Mouse (Mus musculus): ENCODE results near the gene Slc23a2.

The Slc23a2 gene

GRCm38 (mm10) chr2:132028894-132029605, 115.9 kb downstream of the Slc23a2 start:
- ChIA-PET POLR2A (interaction anchor here (0.6 to 5.4 kb wide), 86 partner anchors 8 to 858 kb away, joined by 3 to 51 read pairs (median 4); partner anchors contain the start of genes Cds2 (in 2 of the 4), Pcna (in 1 of the 4), Prn (in 1 of the 4) and Prnp (in 1 of the 4)), CTCF (interaction anchor here in 3 of 4 experiments (0.5 to 2.7 kb wide), 17 partner anchors 11 to 484 kb away, joined by 3 to 10 read pairs (median 4); no protein-coding TSS in a partner anchor)

GRCm38 (mm10) chr2:132028107-132028506, 116.8 kb downstream of the Slc23a2 start:
- CTCF ChIA-PET, result interaction anchor here in 3 of 4 experiments (0.8 to 2.7 kb wide), 4 partner anchors 45 to 207 kb away, joined by 5 to 8 read pairs (median 6); no protein-coding TSS in a partner anchor
- POLR2A ChIA-PET, result interaction anchor here in 2 of 4 experiments (0.6 to 5.4 kb wide), 9 partner anchors 8 to 219 kb away, joined by 3 to 51 read pairs (median 4); no protein-coding TSS in a partner anchor

DNA sequence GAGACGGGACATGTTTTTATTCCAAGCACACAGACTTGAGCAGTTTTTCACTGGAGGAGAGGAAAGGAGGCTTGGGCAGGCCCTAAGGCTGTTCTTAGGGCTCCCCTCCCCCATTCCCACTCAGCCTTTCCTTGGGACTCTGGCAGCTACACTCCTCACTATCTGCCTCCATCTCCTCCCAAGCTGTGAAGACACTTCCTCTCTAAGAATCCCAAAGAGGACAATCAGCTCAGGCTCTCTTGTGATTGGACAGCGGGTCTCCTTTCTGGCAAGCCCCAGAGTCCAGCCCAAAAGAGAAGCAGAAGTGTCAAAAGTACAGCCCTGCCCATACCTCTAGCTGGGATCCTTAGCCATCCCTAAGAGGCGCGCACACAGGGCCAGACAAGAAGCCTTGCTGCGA, 117.5 kb downstream of the Slc23a2 start:
- ChIA-PET POLR2A (interaction anchor here in 1 of 4 experiments (0.9 to 5.4 kb wide), 3 partner anchors 9 to 22 kb away, joined by 3 to 50 read pairs (median 4); no protein-coding TSS in a partner anchor), CTCF (no interaction called here)

GRCm38 (mm10) chr2:132024028-132024427, 120.9 kb downstream of the Slc23a2 start:
- POLR2A ChIA-PET, result interaction anchor here in 1 of 4 experiments (1.0 kb wide), 1 partner anchor 32 kb away, joined by 3 read pairs; no protein-coding TSS in a partner anchor
- CTCF ChIA-PET, result interaction anchor here in 1 of 4 experiments (1.4 kb wide), 1 partner anchor 211 kb away, joined by 3 read pairs; no protein-coding TSS in a partner anchor

DNA sequence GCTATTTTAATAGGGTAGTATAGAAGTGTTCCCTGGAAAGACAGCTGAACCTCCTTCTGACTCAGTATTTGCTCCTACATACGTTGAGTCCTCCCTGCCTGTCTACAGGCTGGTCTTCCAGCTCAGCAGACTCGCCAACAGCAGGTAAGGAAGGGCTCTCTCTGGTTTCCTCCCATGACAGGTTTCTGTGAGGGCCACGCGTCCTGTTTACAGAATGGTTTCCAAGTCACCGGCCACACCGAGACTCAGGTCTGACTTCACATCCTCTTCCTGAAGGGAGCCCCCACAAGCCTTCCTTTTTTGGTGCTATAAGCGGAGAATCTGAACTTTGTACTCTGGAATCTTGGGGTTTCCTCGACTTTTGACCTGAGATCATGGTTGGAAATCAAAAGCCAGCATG, 122.3 kb downstream of the Slc23a2 start:
- ChIA-PET POLR2A (no interaction called here), CTCF (no interaction called here)

DNA sequence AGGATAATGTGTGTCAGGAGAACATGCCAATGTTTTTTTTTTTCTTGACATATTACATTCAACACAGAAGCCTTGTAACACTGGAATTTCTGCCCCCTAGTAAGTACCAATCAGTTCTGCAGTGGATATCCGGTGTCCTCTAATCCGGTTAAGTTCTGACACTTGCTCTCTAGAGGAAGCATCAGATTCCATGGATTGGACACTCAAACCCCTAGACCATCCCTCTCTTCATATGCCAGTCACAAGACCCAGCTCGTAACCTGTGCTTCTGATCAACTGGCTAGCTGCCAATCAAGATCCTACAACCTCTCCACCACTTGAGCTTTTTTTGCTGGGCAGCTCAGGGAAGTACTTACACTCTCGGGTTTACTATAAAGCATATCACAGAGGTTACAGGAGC, 123.3 kb downstream of the Slc23a2 start:
- ChIA-PET POLR2A (interaction anchor here in 2 of 4 experiments (0.7 to 3.5 kb wide), 7 partner anchors 7 to 124 kb away, joined by 3 to 15 read pairs (median 5); partner anchors contain the start of gene Rassf2 (in 2 of the 2)), CTCF (no interaction called here)

- CTCF ChIA-PET, result no interaction called here
- POLR2A ChIA-PET, result interaction anchor here in 2 of 4 experiments (0.7 to 3.5 kb wide), 7 partner anchors 8 to 124 kb away, joined by 3 to 15 read pairs (median 5); partner anchors contain the start of gene Rassf2 (in 2 of the 2)
Measured at GRCm38 (mm10) chr2:132020991-132021541, 123.8 kb downstream of the Slc23a2 start.

GRCm38 (mm10) chr2:132020420-132020819, 124.5 kb downstream of the Slc23a2 start:
- ChIA-PET POLR2A (interaction anchor here in 2 of 4 experiments (1.3 to 3.5 kb wide), 3 partner anchors 9 to 10 kb away, joined by 4 to 15 read pairs (median 9); partner anchors contain the start of gene Rassf2 (in 2 of the 2)), CTCF (no interaction called here)

DNA sequence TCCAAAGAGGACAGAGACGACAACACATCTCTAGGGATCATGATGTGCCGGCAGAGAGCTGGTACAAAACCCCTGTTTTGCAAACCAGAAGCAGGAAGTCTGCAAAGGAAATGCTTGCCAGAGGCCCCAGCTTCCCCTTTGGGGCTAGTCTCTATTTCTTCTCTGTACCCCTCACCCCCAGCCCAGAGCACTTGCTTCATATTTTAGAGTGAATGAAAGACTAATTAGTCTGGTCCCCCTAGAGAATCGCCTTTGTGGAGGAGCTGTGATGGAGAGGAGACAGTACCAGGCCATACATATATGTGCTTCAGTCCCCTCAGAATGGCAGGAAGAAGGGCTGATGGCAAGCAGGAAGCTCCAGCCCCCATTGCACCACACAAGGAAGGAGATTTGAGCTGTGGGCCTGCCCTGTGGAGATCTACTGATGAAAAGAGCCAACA, 125.5 kb downstream of the Slc23a2 start:
- ChIA-PET POLR2A (interaction anchor here in 3 of 4 experiments (0.5 to 3.5 kb wide), 4 partner anchors 10 to 189 kb away, joined by 3 to 15 read pairs (median 4); partner anchors contain the start of gene Rassf2 (in 1 of the 3)), CTCF (no interaction called here)

GRCm38 (mm10) chr2:132018156-132018555, 126.8 kb downstream of the Slc23a2 start:
- POLR2A ChIA-PET, result interaction anchor here in 3 of 4 experiments (0.7 to 3.5 kb wide), 8 partner anchors 9 to 60 kb away, joined by 3 to 15 read pairs (median 4); partner anchors contain the start of gene Rassf2 (in 2 of the 3)
- CTCF ChIA-PET, result interaction anchor here in 2 of 4 experiments (0.6 to 1.3 kb wide), 2 partner anchors 11 to 12 kb away, joined by 3 read pairs; partner anchors contain the start of gene Rassf2 (in 1 of the 2)

DNA sequence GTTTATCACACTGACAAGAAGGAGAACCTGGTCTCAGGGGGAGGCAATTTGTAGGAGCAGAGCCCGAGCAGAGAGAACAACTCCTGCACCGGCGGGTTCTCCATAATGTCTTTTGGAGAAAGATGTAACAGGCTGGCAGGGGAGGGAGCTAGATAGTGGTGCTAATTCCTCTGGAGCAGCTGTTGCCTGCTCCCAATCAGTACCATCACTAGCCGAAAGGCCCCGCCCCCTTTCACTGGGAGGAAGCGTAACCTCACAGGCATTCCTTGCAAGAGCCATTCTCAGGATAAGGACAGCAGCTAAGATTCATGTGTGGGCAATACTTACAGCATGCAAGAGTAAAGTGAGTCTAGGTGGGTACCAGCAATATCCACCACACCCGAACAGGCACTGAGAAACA, 127.3 kb downstream of the Slc23a2 start:
- ChIA-PET CTCF (interaction anchor here in 1 of 4 experiments (1.3 kb wide), 1 partner anchor 12 kb away, joined by 3 read pairs; no protein-coding TSS in a partner anchor), POLR2A (interaction anchor here in 3 of 4 experiments (0.6 to 1.7 kb wide), 9 partner anchors 10 to 126 kb away, joined by 3 to 12 read pairs (median 4); partner anchors contain the start of gene Rassf2 (in 2 of the 3))

GRCm38 (mm10) chr2:132016034-132016433, 128.9 kb downstream of the Slc23a2 start:
- ChIA-PET CTCF (interaction anchor here in 1 of 4 experiments (0.5 kb wide), 1 partner anchor 14 kb away, joined by 3 read pairs; the partner anchor contains the start of gene Rassf2), POLR2A (no interaction called here)

- CTCF ChIA-PET, result no interaction called here
- POLR2A ChIA-PET, result no interaction called here
Measured at GRCm38 (mm10) chr2:132013152-132013551, 131.8 kb downstream of the Slc23a2 start.

DNA sequence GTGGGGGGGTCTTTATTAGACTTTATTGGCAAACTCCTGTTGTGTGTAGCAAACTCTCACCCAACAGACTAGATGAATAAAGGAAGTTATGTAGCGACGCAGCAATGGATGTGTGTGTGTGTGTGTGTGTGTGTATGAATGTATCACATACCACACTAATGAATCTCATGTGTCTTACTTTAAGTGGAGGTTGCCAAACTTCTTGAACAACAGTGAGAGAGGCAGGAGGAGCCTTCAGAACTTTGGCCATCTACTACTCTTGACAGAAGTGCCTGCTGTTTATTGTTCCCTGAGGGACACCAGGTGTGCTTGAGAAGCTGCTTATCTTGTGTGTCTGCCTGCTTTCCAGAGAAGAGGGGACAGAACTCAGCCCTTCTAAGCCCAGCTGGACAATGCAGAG, 134.1 kb downstream of the Slc23a2 start:
- CTCF ChIA-PET, result no interaction called here

GRCm38 (mm10) chr2:132008186-132008585, 136.7 kb downstream of the Slc23a2 start:
- CTCF ChIA-PET, result no interaction called here

More for the DNA sequence above, 134.1 kb downstream of the Slc23a2 start:
- POLR2A ChIA-PET, result interaction anchor here in 2 of 4 experiments (0.5 to 1.9 kb wide), 5 partner anchors 9 to 188 kb away, joined by 3 to 5 read pairs (median 4); partner anchors contain the start of gene Rassf2 (in 1 of the 2)

GRCm38 (mm10) chr2:132007475-132007819, 137.5 kb downstream of the Slc23a2 start:
- CTCF ChIA-PET, result interaction anchor here in 1 of 4 experiments (0.7 kb wide), 2 partner anchors 10 to 316 kb away, joined by 4 read pairs; no protein-coding TSS in a partner anchor
- POLR2A ChIA-PET, result no interaction called here

More at GRCm38 (mm10) chr2:132008186-132008585, 136.7 kb downstream of the Slc23a2 start:
- POLR2A ChIA-PET, result interaction anchor here in 1 of 4 experiments (0.6 kb wide), 1 partner anchor 98 kb away, joined by 3 read pairs; the partner anchor contains the start of genes Prn and Prnp

DNA sequence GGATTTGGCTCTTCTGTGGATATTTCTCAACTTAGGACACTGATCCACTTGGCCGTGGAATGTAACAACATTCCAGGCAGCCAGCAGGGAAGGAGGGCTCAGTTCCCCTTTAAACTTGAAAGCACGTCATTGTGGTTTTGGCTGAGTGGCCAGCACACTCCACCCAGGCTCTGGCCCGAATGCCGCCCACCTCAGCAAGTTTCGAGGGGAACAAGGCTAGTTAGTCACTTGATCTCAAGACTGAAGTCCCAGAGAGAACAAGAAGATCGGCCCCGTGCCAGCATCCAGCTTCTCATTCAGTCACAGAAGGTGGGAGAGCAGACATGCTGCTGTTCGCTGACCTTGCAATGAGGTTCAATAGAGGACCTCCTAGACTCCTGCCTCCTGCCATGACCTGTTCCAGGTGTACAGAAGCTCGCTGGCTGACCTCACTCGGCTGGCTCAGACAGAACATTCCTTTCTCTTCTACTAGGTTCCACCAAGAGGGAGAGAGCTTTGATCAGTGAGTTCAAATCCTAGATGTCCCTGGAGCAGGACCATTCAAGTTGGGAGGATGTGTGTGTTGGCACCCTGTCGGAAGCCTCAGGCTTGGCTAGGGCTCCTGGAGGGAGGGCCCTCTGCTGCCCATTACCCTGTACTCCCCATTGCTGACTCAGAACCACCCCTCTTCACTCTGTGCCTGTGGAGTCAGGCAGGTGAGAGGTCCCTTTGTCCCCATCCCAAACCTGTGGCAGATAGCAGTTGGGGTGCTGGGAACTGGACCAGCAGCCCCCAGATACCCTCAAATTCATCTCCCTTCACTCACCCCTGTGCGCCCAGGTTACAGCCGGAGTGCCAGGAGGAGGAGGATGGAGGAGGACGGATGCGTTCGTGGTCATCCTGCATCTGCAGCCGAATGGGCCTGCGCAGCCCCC, 138.1 kb downstream of the Slc23a2 start:
- ChIA-PET CTCF (interaction anchor here in 1 of 4 experiments (0.7 kb wide), 2 partner anchors 9 to 317 kb away, joined by 4 read pairs; no protein-coding TSS in a partner anchor), POLR2A (interaction anchor here in 1 of 4 experiments (1.3 kb wide), 1 partner anchor 23 kb away, joined by 4 read pairs; no protein-coding TSS in a partner anchor)

Measured in embryonic stem cell, embryonic (primary cell).